Mouse (Mus musculus): Measurements from ENCODE around the gene Gpc3.

DNA sequence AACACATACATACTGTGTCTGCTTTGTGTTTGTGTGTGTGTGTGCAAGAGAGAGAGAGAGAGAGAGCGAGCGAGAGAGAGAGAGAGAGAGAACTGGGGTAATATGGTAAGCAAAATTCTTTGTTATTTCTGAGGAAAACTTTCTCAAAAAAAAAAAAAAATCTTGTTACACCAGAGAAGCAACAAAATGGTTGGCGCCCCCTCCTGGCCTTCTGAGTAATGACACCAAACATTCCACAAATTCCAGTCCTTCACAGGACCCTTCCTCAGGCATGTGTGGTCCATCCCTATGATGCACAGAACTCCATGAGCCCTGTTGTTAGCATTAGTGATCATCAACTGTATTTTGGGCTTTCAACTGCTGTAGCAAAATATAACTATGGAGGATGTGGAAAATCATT is 172.0 kb downstream of the Gpc3 start:
- no peak for TF ChIP-seq CTCF (IDR thresholded peaks at IDR 0.05; ENCODE audit: control insufficient read depth, insufficient read depth, insufficient replicate concordance, low read depth, low read length)
- TF ChIP-seq POLR2A (IDR thresholded peaks at IDR 0.05; ENCODE audit: control insufficient read depth, low read depth, low read length) = no peak

Measured in testis, adult 2 months (tissue).